Mouse (Mus musculus) bone marrow, adult 2 months (tissue): Measurements from ENCODE around the gene Prdm16. TPM values are rescaled to one million over a fixed set of nuclear protein-coding genes. Genes with fewer than 3 reads are reported as not detected.

ENCODE experiments used
- H3K27ac ChIP-seq: fragments of 200-500 bp; 2 replicates; pipeline ENCODE4 v1.5.1; 2012; ENCODE audit warnings: low read depth, mild to moderate bottlenecking, control low read depth, inconsistent platforms, low read length; ENCODE audit not compliant: control insufficient read depth, poor library complexity, insufficient read depth
- H3K4me1 ChIP-seq: fragments of 200-500 bp; 2 replicates; pipeline ENCODE4 v1.6.1; 2011; ENCODE audit warnings: low read length; ENCODE audit not compliant: control insufficient read depth, insufficient read depth
- H3K4me3 ChIP-seq: fragments of 200-500 bp; replicated peaks from 2 replicates; pipeline ENCODE3; 2011; ENCODE audit warnings: mild to moderate bottlenecking, low read depth, low read length, control low read depth; ENCODE audit not compliant: control insufficient read depth
- CTCF ChIP-seq: fragments of 200-500 bp; IDR thresholded peaks from 2 replicates; pipeline ENCODE4 v1.5.1; 2011; ENCODE audit warnings: low read length, control low read depth; ENCODE audit not compliant: control insufficient read depth, insufficient read depth
- POLR2A ChIP-seq: fragments of 200-500 bp; IDR thresholded peaks from 2 replicates; pipeline ENCODE4 v1.6.1; 2011; ENCODE audit warnings: low read depth, mild to moderate bottlenecking, control low read depth, low read length, borderline replicate concordance; ENCODE audit not compliant: control insufficient read depth
- WGBS: fragments of 180-500 bp; shearing (Covaris S2); methylation state at CpG from one replicate; pipeline ENCODE4 v1.1.7; 2018; 5-methylcytosine and 5-hydroxymethylcytosine counted together
- polyA plus RNA-seq: library from polyadenylated mRNA; stranded (reverse); fragments of >200 nt; gene quantifications from 2 replicates; pipeline ENCODE4 v1.2.4, GENCODE M21; 2011; ENCODE audit warnings: low replicate concordance; ENCODE audit not compliant: missing spikeins, insufficient read depth, insufficient read length

Prdm16 gene
- polyA plus RNA-seq, 1 experiment, result 0.70 TPM

- TF ChIP-seq POLR2A (no peak), CTCF (no peak)
- 81% methylated on average over 2 of the region's 2 CpGs for WGBS
- Histone ChIP-seq H3K4me3 (no peak overlapping the region), H3K4me1 (no peaks in the 10 kb centered on the region), H3K27ac (no peak overlapping the region)
These were observed 123.0 kb downstream of the Prdm16 start for GRCm38 (mm10) chr4:154513664-154514063.

GRCm38 (mm10) chr4:154512518-154513090 is 124.1 kb downstream of the Prdm16 start:
- no peak for TF ChIP-seq CTCF
- TF ChIP-seq POLR2A, result no peak
- WGBS, result 71% methylated on average over 15 of the region's 15 CpGs
- Histone ChIP-seq H3K4me1 (no peaks in the 10 kb centered on the region), H3K27ac (no peak overlapping the region), H3K4me3 (no peak overlapping the region)

GRCm38 (mm10) chr4:154511767-154512166 is 124.9 kb downstream of the Prdm16 start:
- TF ChIP-seq POLR2A (no peak), CTCF (no peak)
- no peaks in the 10 kb centered on the region for H3K4me1 ChIP-seq
- no peak overlapping the region for H3K27ac ChIP-seq
- H3K4me3 ChIP-seq, result no peak overlapping the region
- WGBS, result 80% methylated on average over 4 of the region's 4 CpGs

GRCm38 (mm10) chr4:154506774-154507435 is 129.8 kb downstream of the Prdm16 start:
- H3K4me1 ChIP-seq, result no peaks in the 10 kb centered on the region
- TF ChIP-seq POLR2A, result no peak
- no peak for TF ChIP-seq CTCF
- H3K4me3 ChIP-seq, result no peak overlapping the region
- 85% methylated on average over 20 of the region's 20 CpGs for WGBS
- no peak overlapping the region for H3K27ac ChIP-seq

- Histone ChIP-seq H3K4me1 (no peaks in the 10 kb centered on the region), H3K4me3 (no peak overlapping the region), H3K27ac (no peak overlapping the region)
- 71% methylated on average over 5 of the region's 5 CpGs for WGBS
- TF ChIP-seq CTCF (no peak), POLR2A (no peak)
These were observed 131.4 kb downstream of the Prdm16 start for GRCm38 (mm10) chr4:154505313-154505712.

GRCm38 (mm10) chr4:154503260-154503829 is 133.3 kb downstream of the Prdm16 start:
- TF ChIP-seq POLR2A (no peak), CTCF (no peak)
- H3K4me1 ChIP-seq, result no peaks in the 10 kb centered on the region
- WGBS, result 86% methylated on average over 21 of the region's 21 CpGs
- no peak overlapping the region for H3K27ac ChIP-seq
- no peak overlapping the region for H3K4me3 ChIP-seq

GRCm38 (mm10) chr4:154502403-154503000 is 134.2 kb downstream of the Prdm16 start:
- Histone ChIP-seq H3K27ac (no peak overlapping the region), H3K4me3 (no peak overlapping the region), H3K4me1 (no peaks in the 10 kb centered on the region)
- 89% methylated on average over 16 of the region's 16 CpGs for WGBS
- TF ChIP-seq CTCF (no peak), POLR2A (no peak)

- TF ChIP-seq POLR2A, result no peak
- TF ChIP-seq CTCF, result no peak
These were observed 136.0 kb downstream of the Prdm16 start for GRCm38 (mm10) chr4:154500695-154501094.

More at GRCm38 (mm10) chr4:154500695-154501094, 136.0 kb downstream of the Prdm16 start:
- Histone ChIP-seq H3K27ac (no peak overlapping the region), H3K4me1 (no peaks in the 10 kb centered on the region), H3K4me3 (no peak overlapping the region)
- 60% methylated on average over 9 of the region's 9 CpGs for WGBS
